Mouse (Mus musculus): Measurements from ENCODE around the gene Jhy.
A peak's percentile ranks its signal among the peaks of the same experiment; 100 is the strongest.

Jhy gene

GRCm38 (mm10) chr9:40963586-40964417 is at the start of gene Jhy:
Jhy (minus strand) TSS chr9:40964118.
- no peak for DNase-seq (ENCODE audit: low spot score)

GRCm38 (mm10) chr9:41012456-41012855 is 48.5 kb upstream of the Jhy start:
- DNase-seq (ENCODE audit: low spot score) = no peak

GRCm38 (mm10) chr9:41011512-41012436 is 47.9 kb upstream of the Jhy start:
- peak; percentile 33 for DNase-seq (ENCODE audit: low spot score)

- no peak for DNase-seq (ENCODE audit: low spot score)
Measured at GRCm38 (mm10) chr9:41007785-41008184, 43.9 kb upstream of the Jhy start.

GRCm38 (mm10) chr9:41004415-41004814 is 40.5 kb upstream of the Jhy start, which contains the start of gene Crtam:
Crtam (minus strand) TSS chr9:41004628.
- no peak for DNase-seq (ENCODE audit: low spot score)

GRCm38 (mm10) chr9:40997116-40997779 is 33.3 kb upstream of the Jhy start:
- no peak for DNase-seq (ENCODE audit: low spot score)

- DNase-seq (ENCODE audit: low spot score) = no peak
Measured at GRCm38 (mm10) chr9:40994075-40994474, 30.2 kb upstream of the Jhy start.

- no peak for DNase-seq (ENCODE audit: low spot score)
Measured at GRCm38 (mm10) chr9:40991511-40991910, 27.6 kb upstream of the Jhy start.

GRCm38 (mm10) chr9:40989940-40990588 is 26.1 kb upstream of the Jhy start:
- peak; percentile 47 for DNase-seq (ENCODE audit: low spot score)

- DNase-seq (ENCODE audit: low spot score) = no peak
Measured at GRCm38 (mm10) chr9:40984313-40984712, 20.4 kb upstream of the Jhy start.

- no peak for DNase-seq (ENCODE audit: low spot score)
Measured at GRCm38 (mm10) chr9:40983758-40984157, 19.8 kb upstream of the Jhy start.

- DNase-seq (ENCODE audit: low spot score) = no peak
Measured at GRCm38 (mm10) chr9:40982480-40982879, 18.6 kb upstream of the Jhy start.

- no peak for DNase-seq (ENCODE audit: low spot score)
Measured at GRCm38 (mm10) chr9:40974042-40974801, 10.3 kb upstream of the Jhy start.

GRCm38 (mm10) chr9:40964418-40964714 is 448 bp upstream of the Jhy start:
- no peak for DNase-seq (ENCODE audit: low spot score)

- DNase-seq (ENCODE audit: low spot score) = no peak
Measured at GRCm38 (mm10) chr9:40961401-40961800, 2.5 kb downstream of the Jhy start.

GRCm38 (mm10) chr9:40949039-40949615 is 14.8 kb downstream of the Jhy start:
- DNase-seq (ENCODE audit: low spot score) = no peak

GRCm38 (mm10) chr9:40948473-40948872 is 15.4 kb downstream of the Jhy start:
- no peak for DNase-seq (ENCODE audit: low spot score)

- DNase-seq (ENCODE audit: low spot score) = no peak
Measured at GRCm38 (mm10) chr9:40947131-40947530, 16.8 kb downstream of the Jhy start.

GRCm38 (mm10) chr9:40937425-40937824 is 26.5 kb downstream of the Jhy start:
- no peak for DNase-seq (ENCODE audit: low spot score)

GRCm38 (mm10) chr9:40933323-40933722 is 30.6 kb downstream of the Jhy start:
- DNase-seq (ENCODE audit: low spot score) = no peak
